Mouse (Mus musculus): ENCODE data around the gene Mdfi. TPM values are rescaled to one million over a fixed set of nuclear protein-coding genes. Genes with fewer than 3 reads are reported as not detected.

Gene Mdfi
- polyA plus RNA-seq, 1 experiment from 2014 or later = 32.0 TPM

DNA sequence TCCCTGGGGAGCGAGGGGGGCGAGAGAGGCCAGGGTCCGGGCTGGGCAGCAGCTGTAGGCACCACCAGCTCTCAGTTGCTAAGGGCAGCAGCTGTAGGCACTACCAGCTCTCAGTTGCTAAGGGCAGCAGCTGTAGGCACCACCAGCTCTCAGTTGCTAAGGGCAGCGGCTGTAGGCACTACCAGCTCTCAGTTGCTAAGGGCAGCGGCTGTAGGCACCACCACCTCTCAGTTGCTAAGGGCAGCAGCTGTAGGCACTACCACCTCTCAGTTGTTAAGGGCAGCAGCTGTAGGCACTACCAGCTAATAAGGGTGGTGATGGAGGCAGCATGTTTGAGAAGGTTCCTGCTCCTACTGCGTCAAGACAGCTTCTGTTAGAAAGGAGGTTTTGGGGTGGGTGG is 45.5 kb downstream of the Mdfi start:
- Histone ChIP-seq H3K27ac (ENCODE audit: low read length) (no peak overlapping the region), H3K36me3 (ENCODE audit: control insufficient read depth, insufficient read depth, low read length) (no peaks in the 10 kb centered on the region), H3K4me3 (ENCODE audit: low read depth, low read length) (no peak overlapping the region), H3K27me3 (ENCODE audit: control insufficient read depth, insufficient read depth, low read length) (no peaks in the 10 kb centered on the region), H3K4me1 (ENCODE audit: control insufficient read depth, insufficient read depth, low read length) (peaks cover 15% of the 10 kb centered on the region), H3K4me2 (replicated peaks; ENCODE audit: low read depth, low read length) (no peak overlapping the region), H3K9ac (replicated peaks; ENCODE audit: low read depth, low read length) (no peak overlapping the region), H3K9me3 (ENCODE audit: control insufficient read depth, low read depth, low read length) (no peaks in the 10 kb centered on the region)
- no peak for ATAC-seq (ENCODE audit: insufficient number of reproducible peaks, insufficient read depth, low FRiP score, low read depth)
- 75% methylated on average over 6 of the region's 6 CpGs for WGBS

GRCm38 (mm10) chr17:47788306-47788705 is 46.2 kb downstream of the Mdfi start:
- H3K4me3 ChIP-seq (ENCODE audit: low read depth, low read length) = no peak overlapping the region
- H3K4me2 ChIP-seq (replicated peaks; ENCODE audit: low read depth, low read length) = no peak overlapping the region
- peaks cover 15% of the 10 kb centered on the region for H3K4me1 ChIP-seq (ENCODE audit: control insufficient read depth, insufficient read depth, low read length)
- no peaks in the 10 kb centered on the region for H3K27me3 ChIP-seq (ENCODE audit: control insufficient read depth, insufficient read depth, low read length)
- no peak overlapping the region for H3K27ac ChIP-seq (ENCODE audit: low read length)
- no peaks in the 10 kb centered on the region for H3K36me3 ChIP-seq (ENCODE audit: control insufficient read depth, insufficient read depth, low read length)
- H3K9me3 ChIP-seq (ENCODE audit: control insufficient read depth, low read depth, low read length) = no peaks in the 10 kb centered on the region
- 0 out of 2 replicates have a peak overlapping the region, but pooled peaks have one; percentile 1 for H3K9ac ChIP-seq (replicated peaks; ENCODE audit: low read depth, low read length)
- ATAC-seq (ENCODE audit: insufficient number of reproducible peaks, insufficient read depth, low FRiP score, low read depth) = peak; percentile 30; the same call in 1 of the 2 replicates
- WGBS = 4% methylated on average over 4 of the region's 4 CpGs

GRCm38 (mm10) chr17:47787632-47788031 is 46.9 kb downstream of the Mdfi start:
- Histone ChIP-seq H3K4me2 (replicated peaks; ENCODE audit: low read depth, low read length) (no peak overlapping the region), H3K36me3 (ENCODE audit: control insufficient read depth, insufficient read depth, low read length) (no peaks in the 10 kb centered on the region), H3K9ac (replicated peaks; ENCODE audit: low read depth, low read length) (0 out of 2 replicates have a peak overlapping the region, but pooled peaks have one; percentile 1), H3K9me3 (ENCODE audit: control insufficient read depth, low read depth, low read length) (no peaks in the 10 kb centered on the region), H3K4me1 (ENCODE audit: control insufficient read depth, insufficient read depth, low read length) (peaks cover 15% of the 10 kb centered on the region), H3K27ac (ENCODE audit: low read length) (no peak overlapping the region), H3K27me3 (ENCODE audit: control insufficient read depth, insufficient read depth, low read length) (no peaks in the 10 kb centered on the region), H3K4me3 (ENCODE audit: low read depth, low read length) (no peak overlapping the region)
- WGBS = 38% methylated on average over 8 of the region's 8 CpGs
- ATAC-seq (ENCODE audit: insufficient number of reproducible peaks, insufficient read depth, low FRiP score, low read depth) = no peak

GRCm38 (mm10) chr17:47784411-47784810 is 50.1 kb downstream of the Mdfi start:
- no peak overlapping the region for H3K4me3 ChIP-seq (ENCODE audit: low read depth, low read length)
- H3K4me1 ChIP-seq (ENCODE audit: control insufficient read depth, insufficient read depth, low read length) = peaks cover 8% of the 10 kb centered on the region
- 83% methylated on average over 6 of the region's 6 CpGs for WGBS
- no peak for ATAC-seq (ENCODE audit: insufficient number of reproducible peaks, insufficient read depth, low FRiP score, low read depth)
- no peaks in the 10 kb centered on the region for H3K27me3 ChIP-seq (ENCODE audit: control insufficient read depth, insufficient read depth, low read length)
- H3K9me3 ChIP-seq (ENCODE audit: control insufficient read depth, low read depth, low read length) = no peaks in the 10 kb centered on the region
- H3K4me2 ChIP-seq (replicated peaks; ENCODE audit: low read depth, low read length) = no peak overlapping the region
- no peak overlapping the region for H3K9ac ChIP-seq (replicated peaks; ENCODE audit: low read depth, low read length)
- H3K36me3 ChIP-seq (ENCODE audit: control insufficient read depth, insufficient read depth, low read length) = no peaks in the 10 kb centered on the region
- H3K27ac ChIP-seq (ENCODE audit: low read length) = no peak overlapping the region

- Histone ChIP-seq H3K4me2 (replicated peaks; ENCODE audit: low read depth, low read length) (no peak overlapping the region), H3K4me1 (ENCODE audit: control insufficient read depth, insufficient read depth, low read length) (peaks cover 8% of the 10 kb centered on the region), H3K4me3 (ENCODE audit: low read depth, low read length) (no peak overlapping the region), H3K36me3 (ENCODE audit: control insufficient read depth, insufficient read depth, low read length) (no peaks in the 10 kb centered on the region), H3K9me3 (ENCODE audit: control insufficient read depth, low read depth, low read length) (no peaks in the 10 kb centered on the region), H3K27ac (ENCODE audit: low read length) (no peak overlapping the region), H3K9ac (replicated peaks; ENCODE audit: low read depth, low read length) (no peak overlapping the region), H3K27me3 (ENCODE audit: control insufficient read depth, insufficient read depth, low read length) (no peaks in the 10 kb centered on the region)
- 57% methylated on average over 8 of the region's 8 CpGs for WGBS
- ATAC-seq (ENCODE audit: insufficient number of reproducible peaks, insufficient read depth, low FRiP score, low read depth) = no peak
These were observed 50.9 kb downstream of the Mdfi start for GRCm38 (mm10) chr17:47783445-47784223.

GRCm38 (mm10) chr17:47782486-47782885 is 52.0 kb downstream of the Mdfi start:
- H3K27ac ChIP-seq (ENCODE audit: low read length) = no peak overlapping the region
- H3K36me3 ChIP-seq (ENCODE audit: control insufficient read depth, insufficient read depth, low read length) = no peaks in the 10 kb centered on the region
- no peak for ATAC-seq (ENCODE audit: insufficient number of reproducible peaks, insufficient read depth, low FRiP score, low read depth)
- H3K4me1 ChIP-seq (ENCODE audit: control insufficient read depth, insufficient read depth, low read length) = no peaks in the 10 kb centered on the region
- H3K9me3 ChIP-seq (ENCODE audit: control insufficient read depth, low read depth, low read length) = no peaks in the 10 kb centered on the region
- no peak overlapping the region for H3K9ac ChIP-seq (replicated peaks; ENCODE audit: low read depth, low read length)
- no peaks in the 10 kb centered on the region for H3K27me3 ChIP-seq (ENCODE audit: control insufficient read depth, insufficient read depth, low read length)
- no peak overlapping the region for H3K4me3 ChIP-seq (ENCODE audit: low read depth, low read length)
- WGBS = 81% methylated on average over 3 of the region's 3 CpGs
- no peak overlapping the region for H3K4me2 ChIP-seq (replicated peaks; ENCODE audit: low read depth, low read length)

GRCm38 (mm10) chr17:47780470-47780869 is 54.0 kb downstream of the Mdfi start:
- Histone ChIP-seq H3K4me1 (ENCODE audit: control insufficient read depth, insufficient read depth, low read length) (no peaks in the 10 kb centered on the region), H3K36me3 (ENCODE audit: control insufficient read depth, insufficient read depth, low read length) (no peaks in the 10 kb centered on the region), H3K27ac (ENCODE audit: low read length) (no peak overlapping the region), H3K27me3 (ENCODE audit: control insufficient read depth, insufficient read depth, low read length) (no peaks in the 10 kb centered on the region), H3K9me3 (ENCODE audit: control insufficient read depth, low read depth, low read length) (no peaks in the 10 kb centered on the region), H3K9ac (replicated peaks; ENCODE audit: low read depth, low read length) (no peak overlapping the region), H3K4me3 (ENCODE audit: low read depth, low read length) (no peak overlapping the region), H3K4me2 (replicated peaks; ENCODE audit: low read depth, low read length) (no peak overlapping the region)
- no peak for ATAC-seq (ENCODE audit: insufficient number of reproducible peaks, insufficient read depth, low FRiP score, low read depth)
- WGBS = 79% methylated on average over 10 of the region's 10 CpGs

DNA sequence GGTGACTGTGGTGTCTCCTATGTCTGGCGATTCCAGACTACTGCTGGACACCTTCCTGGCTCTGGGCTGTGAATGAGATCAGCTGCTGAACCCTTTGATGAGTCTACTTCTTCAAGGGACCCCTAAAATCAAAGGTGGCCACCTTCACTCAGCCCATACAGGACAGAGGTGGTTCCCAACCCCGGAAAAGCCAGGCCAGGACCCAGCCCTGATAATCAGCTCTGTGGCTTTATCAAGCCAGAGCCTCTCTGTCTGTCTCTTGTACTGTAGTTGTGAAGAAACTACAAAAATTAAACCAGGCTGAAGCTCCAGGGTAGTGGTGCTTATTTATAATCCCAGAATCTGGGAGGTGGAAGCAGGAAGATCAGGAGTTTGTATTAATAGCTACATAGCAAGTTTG is 57.4 kb downstream of the Mdfi start:
- 67% methylated on average over 2 of the region's 2 CpGs for WGBS
- ATAC-seq (ENCODE audit: insufficient number of reproducible peaks, insufficient read depth, low FRiP score, low read depth) = no peak

DNA sequence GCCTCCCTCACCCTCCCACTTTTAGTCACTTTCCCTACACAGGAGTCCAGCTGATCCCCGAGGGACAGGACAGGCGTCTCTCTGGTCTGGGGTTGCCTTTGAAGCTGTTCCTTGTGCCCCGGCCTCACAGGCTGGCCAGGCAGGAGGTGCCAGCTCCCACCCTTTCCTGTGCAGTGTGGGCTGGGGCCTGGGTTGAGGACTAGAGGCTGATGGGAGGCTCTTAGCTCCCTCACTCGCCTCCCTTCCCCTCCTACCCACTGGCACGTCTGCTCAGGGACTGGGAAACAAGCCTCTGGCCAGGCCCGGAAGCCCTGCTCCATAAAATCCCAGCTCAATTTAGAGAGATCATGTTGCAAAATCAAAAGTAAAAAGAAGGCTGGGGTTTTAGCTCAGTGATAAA is 60.9 kb downstream of the Mdfi start:
- 64% methylated on average over 6 of the region's 6 CpGs for WGBS

More for the DNA sequence above, 57.4 kb downstream of the Mdfi start:
- Histone ChIP-seq H3K36me3 (ENCODE audit: control insufficient read depth, insufficient read depth, low read length) (no peaks in the 10 kb centered on the region), H3K9ac (replicated peaks; ENCODE audit: low read depth, low read length) (no peak overlapping the region), H3K4me2 (replicated peaks; ENCODE audit: low read depth, low read length) (no peak overlapping the region), H3K4me1 (ENCODE audit: control insufficient read depth, insufficient read depth, low read length) (no peaks in the 10 kb centered on the region), H3K27me3 (ENCODE audit: control insufficient read depth, insufficient read depth, low read length) (no peaks in the 10 kb centered on the region), H3K4me3 (ENCODE audit: low read depth, low read length) (no peak overlapping the region), H3K9me3 (ENCODE audit: control insufficient read depth, low read depth, low read length) (peaks cover 2% of the 10 kb centered on the region; the same call in 1 of the 2 replicates), H3K27ac (ENCODE audit: low read length) (no peak overlapping the region)

More for the DNA sequence above, 60.9 kb downstream of the Mdfi start:
- H3K36me3 ChIP-seq (ENCODE audit: control insufficient read depth, insufficient read depth, low read length) = no peaks in the 10 kb centered on the region
- no peak overlapping the region for H3K4me3 ChIP-seq (ENCODE audit: low read depth, low read length)
- no peaks in the 10 kb centered on the region for H3K4me1 ChIP-seq (ENCODE audit: control insufficient read depth, insufficient read depth, low read length)
- no peaks in the 10 kb centered on the region for H3K27me3 ChIP-seq (ENCODE audit: control insufficient read depth, insufficient read depth, low read length)
- no peak overlapping the region for H3K9ac ChIP-seq (replicated peaks; ENCODE audit: low read depth, low read length)
- ATAC-seq (ENCODE audit: insufficient number of reproducible peaks, insufficient read depth, low FRiP score, low read depth) = no peak
- H3K4me2 ChIP-seq (replicated peaks; ENCODE audit: low read depth, low read length) = no peak overlapping the region
- peaks cover 6% of the 10 kb centered on the region; the same call in 1 of the 2 replicates for H3K9me3 ChIP-seq (ENCODE audit: control insufficient read depth, low read depth, low read length)
- no peak overlapping the region for H3K27ac ChIP-seq (ENCODE audit: low read length)
